Mouse (Mus musculus) liver, embryonic 16.5 days (tissue): ENCODE data around the gene Slc10a7. TPM values are rescaled to one million over a fixed set of nuclear protein-coding genes. Genes with fewer than 3 reads are reported as not detected.

Source experiments
- ATAC-seq: fragments of 200-750 bp; cut with Nextera tagmentation; 2 replicates; pipeline ENCODE4 v1.8.0; 2017; ENCODE audit warnings: low read depth, mild to moderate bottlenecking, moderate number of reproducible peaks, moderate library complexity
- H3K27ac ChIP-seq: fragments of 300-500 bp; sonication (generic); 2 replicates; pipeline ENCODE4 v1.5.1; 2014; ENCODE audit warnings: mild to moderate bottlenecking, low read length
- H3K27me3 ChIP-seq: fragments of 300-500 bp; sonication (generic); 2 replicates; pipeline ENCODE4 v1.6.1; 2014; ENCODE audit warnings: low read depth, low read length, mixed read lengths; ENCODE audit not compliant: control insufficient read depth, insufficient read depth
- H3K36me3 ChIP-seq: fragments of 300-500 bp; sonication (generic); 2 replicates; pipeline ENCODE4 v1.6.1; 2014; ENCODE audit warnings: mild to moderate bottlenecking; ENCODE audit not compliant: control insufficient read depth, insufficient read depth
- H3K4me1 ChIP-seq: fragments of 300-500 bp; sonication (generic); 2 replicates; pipeline ENCODE4 v1.6.1; 2014; ENCODE audit warnings: low read depth, low read length, mixed read lengths; ENCODE audit not compliant: control insufficient read depth
- H3K4me2 ChIP-seq: fragments of 300-500 bp; sonication (generic); 2 replicates; pipeline ENCODE4 v1.6.1; 2014; ENCODE audit warnings: low read depth, low read length, mixed read lengths
- H3K4me3 ChIP-seq: fragments of 300-500 bp; sonication (generic); 2 replicates; pipeline ENCODE4 v1.5.1; 2014; ENCODE audit warnings: low read depth, mild to moderate bottlenecking, low read length
- H3K9ac ChIP-seq: fragments of 300-500 bp; sonication (generic); 2 replicates; pipeline ENCODE4 v1.6.1; 2014; ENCODE audit warnings: low read depth, low read length
- H3K9me3 ChIP-seq: fragments of 300-500 bp; sonication (generic); replicated peaks from 2 replicates; pipeline ENCODE4 v1.6.1; 2016; ENCODE audit warnings: low read length; ENCODE audit not compliant: control insufficient read depth
- WGBS: fragments of 180-500 bp; shearing (Covaris S2); extraction: QIAGEN DNeasy Blood & Tissue Kit; methylation state at CpG from one replicate; pipeline ENCODE4 v1.1.7; 2014; ENCODE audit not compliant: insufficient replicate concordance; 5-methylcytosine and 5-hydroxymethylcytosine counted together
- polyA plus RNA-seq: library from polyadenylated mRNA; unstranded; fragments of >200 nt; fragmentation: Nextera tagmentation; extraction: Ambion mirVana; gene quantifications from 2 replicates; pipeline ENCODE4 v1.2.1, GENCODE M21; 2015

Gene Slc10a7
- polyA plus RNA-seq, 1 experiment from 2014 or later = 6.2 TPM

- 74% methylated on average over 3 of the region's 3 CpGs for WGBS
- no peak for ATAC-seq
- Histone ChIP-seq H3K4me2 (no peak overlapping the region), H3K36me3 (no peaks in the 10 kb centered on the region), H3K4me1 (no peaks in the 10 kb centered on the region), H3K9ac (no peak overlapping the region), H3K27ac (no peak overlapping the region), H3K9me3 (no peaks in the 10 kb centered on the region), H3K27me3 (no peaks in the 10 kb centered on the region), H3K4me3 (no peak overlapping the region)
Observed at GRCm38 (mm10) chr8:78659617-78660187, 150.6 kb downstream of the Slc10a7 start.

GRCm38 (mm10) chr8:78664306-78664940 is 155.3 kb downstream of the Slc10a7 start:
- Histone ChIP-seq H3K9ac (no peak overlapping the region), H3K36me3 (no peaks in the 10 kb centered on the region), H3K4me3 (no peak overlapping the region), H3K27ac (no peak overlapping the region), H3K27me3 (no peaks in the 10 kb centered on the region), H3K4me2 (no peak overlapping the region), H3K4me1 (no peaks in the 10 kb centered on the region), H3K9me3 (no peaks in the 10 kb centered on the region)
- 81% methylated on average over 12 of the region's 12 CpGs for WGBS
- ATAC-seq = no peak

- H3K4me2 ChIP-seq = no peak overlapping the region
- no peak overlapping the region for H3K27ac ChIP-seq
- H3K36me3 ChIP-seq = no peaks in the 10 kb centered on the region
- H3K4me1 ChIP-seq = no peaks in the 10 kb centered on the region
- H3K9ac ChIP-seq = no peak overlapping the region
- H3K4me3 ChIP-seq = no peak overlapping the region
- H3K9me3 ChIP-seq = no peaks in the 10 kb centered on the region
- ATAC-seq = no peak
- no peaks in the 10 kb centered on the region for H3K27me3 ChIP-seq
- 76% methylated on average over 5 of the region's 5 CpGs for WGBS
Observed at GRCm38 (mm10) chr8:78667399-78667798, 158.3 kb downstream of the Slc10a7 start.

- Histone ChIP-seq H3K9ac (no peak overlapping the region), H3K4me3 (no peak overlapping the region), H3K36me3 (no peaks in the 10 kb centered on the region), H3K9me3 (no peaks in the 10 kb centered on the region), H3K4me1 (no peaks in the 10 kb centered on the region), H3K27ac (no peak overlapping the region), H3K4me2 (no peak overlapping the region), H3K27me3 (no peaks in the 10 kb centered on the region)
- ATAC-seq = no peak
- WGBS = 74% methylated on average over 5 of the region's 5 CpGs
Observed at GRCm38 (mm10) chr8:78668206-78668605, 159.1 kb downstream of the Slc10a7 start.

GRCm38 (mm10) chr8:78670241-78670640 is 161.1 kb downstream of the Slc10a7 start:
- no peaks in the 10 kb centered on the region for H3K36me3 ChIP-seq
- no peaks in the 10 kb centered on the region for H3K27me3 ChIP-seq
- no peaks in the 10 kb centered on the region for H3K9me3 ChIP-seq
- no peak overlapping the region for H3K27ac ChIP-seq
- H3K4me3 ChIP-seq = no peak overlapping the region
- no peaks in the 10 kb centered on the region for H3K4me1 ChIP-seq
- WGBS = 73% methylated on average over 7 of the region's 7 CpGs
- H3K4me2 ChIP-seq = no peak overlapping the region
- no peak for ATAC-seq
- no peak overlapping the region for H3K9ac ChIP-seq

- no peak for ATAC-seq
- no peak overlapping the region for H3K27ac ChIP-seq
- H3K36me3 ChIP-seq = no peaks in the 10 kb centered on the region
- WGBS = 76% methylated on average over 10 of the region's 10 CpGs
- H3K9me3 ChIP-seq = no peaks in the 10 kb centered on the region
- H3K27me3 ChIP-seq = no peaks in the 10 kb centered on the region
- no peak overlapping the region for H3K4me3 ChIP-seq
- H3K4me1 ChIP-seq = no peaks in the 10 kb centered on the region
- no peak overlapping the region for H3K4me2 ChIP-seq
- H3K9ac ChIP-seq = no peak overlapping the region
Observed at GRCm38 (mm10) chr8:78678541-78679219, 169.5 kb downstream of the Slc10a7 start.

- Histone ChIP-seq H3K36me3 (no peaks in the 10 kb centered on the region), H3K4me1 (no peaks in the 10 kb centered on the region), H3K27me3 (no peaks in the 10 kb centered on the region), H3K27ac (no peak overlapping the region), H3K9ac (no peak overlapping the region), H3K4me3 (no peak overlapping the region), H3K4me2 (no peak overlapping the region), H3K9me3 (no peaks in the 10 kb centered on the region)
- ATAC-seq = no peak
- 69% methylated on average over 10 of the region's 10 CpGs for WGBS
Observed at GRCm38 (mm10) chr8:78690795-78691194, 181.6 kb downstream of the Slc10a7 start.

GRCm38 (mm10) chr8:78698331-78698741 is 189.2 kb downstream of the Slc10a7 start:
- Histone ChIP-seq H3K4me1 (no peaks in the 10 kb centered on the region), H3K4me2 (no peak overlapping the region), H3K27me3 (no peaks in the 10 kb centered on the region), H3K9ac (no peak overlapping the region), H3K9me3 (no peaks in the 10 kb centered on the region), H3K36me3 (no peaks in the 10 kb centered on the region), H3K4me3 (no peak overlapping the region), H3K27ac (no peak overlapping the region)
- ATAC-seq = no peak
- 86% methylated on average over 14 of the region's 14 CpGs for WGBS
